Mouse (Mus musculus) kidney, embryonic 16.5 days (tissue): Measurements from ENCODE around the gene Bcl2l1. TPM values are rescaled to one million over a fixed set of nuclear protein-coding genes. Genes with fewer than 3 reads are reported as not detected.

Experiments used
- ATAC-seq: fragments of 200-750 bp; cut with Nextera tagmentation; 2 replicates; pipeline ENCODE4 v1.8.0; 2017; ENCODE audit warnings: moderate TSS enrichment; ENCODE audit not compliant: low FRiP score, low TSS enrichment
- H3K27ac ChIP-seq: fragments of 300-500 bp; sonication (generic); 2 replicates; pipeline ENCODE4 v1.5.1; 2014; ENCODE audit warnings: low read length
- H3K27me3 ChIP-seq: fragments of 300-500 bp; sonication (generic); 2 replicates; pipeline ENCODE4 v1.6.1; 2014; ENCODE audit warnings: low read length, control low read depth, mixed read lengths; ENCODE audit not compliant: insufficient read depth
- H3K36me3 ChIP-seq: fragments of 300-500 bp; sonication (generic); 2 replicates; pipeline ENCODE4 v1.6.1; 2014; ENCODE audit warnings: low read length, control low read depth, mixed read lengths; ENCODE audit not compliant: insufficient read depth
- H3K4me1 ChIP-seq: fragments of 300-500 bp; sonication (generic); 2 replicates; pipeline ENCODE4 v1.6.1; 2014; ENCODE audit warnings: low read length, control low read depth, mixed read lengths; ENCODE audit not compliant: insufficient read depth
- H3K4me2 ChIP-seq: fragments of 300-500 bp; sonication (generic); replicated peaks from 2 replicates; pipeline ENCODE4 v1.6.1; 2014; ENCODE audit warnings: low read depth, low read length
- H3K4me3 ChIP-seq: fragments of 300-500 bp; sonication (generic); 2 replicates; pipeline ENCODE4 v1.5.1; 2014; ENCODE audit warnings: mild to moderate bottlenecking, low read length
- H3K9ac ChIP-seq: fragments of 300-500 bp; sonication (generic); replicated peaks from 2 replicates; pipeline ENCODE4 v1.6.1; 2014; ENCODE audit warnings: low read length
- H3K9me3 ChIP-seq: fragments of 300-500 bp; sonication (generic); 2 replicates; pipeline ENCODE4 v1.6.1; 2016; ENCODE audit warnings: low read length, control low read depth
- WGBS: fragments of 180-500 bp; shearing (Covaris S2); extraction: QIAGEN DNeasy Blood & Tissue Kit; methylation state at CpG from one replicate; pipeline ENCODE4 v1.1.7; 2014; 5-methylcytosine and 5-hydroxymethylcytosine counted together
- polyA plus RNA-seq: library from polyadenylated mRNA; unstranded; fragments of >200 nt; fragmentation: Nextera tagmentation; extraction: Ambion mirVana; gene quantifications from 2 replicates; pipeline ENCODE4 v1.2.1, GENCODE M21; 2015

Gene Bcl2l1
- polyA plus RNA-seq, 1 experiment from 2014 or later = 113 TPM

- Histone ChIP-seq H3K36me3 (no peaks in the 10 kb centered on the region), H3K27me3 (no peaks in the 10 kb centered on the region), H3K4me2 (no peak overlapping the region), H3K9ac (no peak overlapping the region), H3K4me1 (peaks cover 77% of the 10 kb centered on the region), H3K9me3 (no peaks in the 10 kb centered on the region), H3K27ac (no peak overlapping the region), H3K4me3 (no peak overlapping the region)
- WGBS = 92% methylated on average over 2 of the region's 2 CpGs
- ATAC-seq = no peak
Observed at GRCm38 (mm10) chr2:152825713-152826112, 5.8 kb downstream of the Bcl2l1 start.

- H3K36me3 ChIP-seq = 0 out of 2 replicates have a peak, but pooled peaks cover under 1% of the 10 kb centered on the region
- no peak overlapping the region for H3K4me3 ChIP-seq
- no peak for ATAC-seq
- no peak overlapping the region for H3K9ac ChIP-seq
- no peaks in the 10 kb centered on the region for H3K27me3 ChIP-seq
- no peak overlapping the region for H3K4me2 ChIP-seq
- H3K9me3 ChIP-seq = no peaks in the 10 kb centered on the region
- H3K4me1 ChIP-seq = peaks cover 82% of the 10 kb centered on the region
- no peak overlapping the region for H3K27ac ChIP-seq
- 81% methylated on average over 4 of the region's 4 CpGs for WGBS
Observed at GRCm38 (mm10) chr2:152825168-152825697, 6.3 kb downstream of the Bcl2l1 start.

DNA sequence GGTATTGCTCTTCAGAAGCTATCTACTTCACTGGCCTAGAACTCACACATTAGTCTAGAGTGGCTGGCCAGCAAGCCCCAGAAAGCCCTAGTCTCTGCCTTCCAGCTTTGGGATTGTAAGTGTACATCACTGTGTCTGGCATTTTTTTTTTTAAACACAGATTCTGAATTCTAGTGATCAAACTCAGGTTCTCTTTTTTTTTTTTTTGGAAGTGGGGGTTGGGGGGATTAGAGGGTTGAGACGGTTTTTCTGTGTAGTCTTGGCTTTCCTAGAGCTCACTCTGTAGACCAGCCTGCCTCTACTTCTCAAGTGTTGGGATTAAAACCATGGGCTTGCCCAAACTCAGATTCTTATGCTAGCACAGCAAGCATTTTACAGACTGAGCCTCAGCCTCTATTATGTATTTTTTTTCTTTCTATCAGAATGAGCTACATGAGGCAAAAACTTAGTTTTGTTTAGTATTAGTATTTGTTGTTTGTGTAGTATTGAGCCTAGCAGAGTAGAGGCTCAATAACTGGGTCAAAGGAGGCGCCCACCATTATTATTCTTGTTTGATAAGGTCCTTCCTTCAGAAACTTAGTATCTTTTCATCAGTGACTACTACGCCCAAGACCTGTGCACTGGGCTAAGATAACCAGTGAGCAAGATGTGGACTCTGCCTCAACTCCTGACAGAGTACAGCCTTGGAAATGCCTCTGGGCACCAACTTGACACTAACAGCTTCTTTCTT is 6.9 kb downstream of the Bcl2l1 start:
- Histone ChIP-seq H3K4me1 (peaks cover 86% of the 10 kb centered on the region), H3K4me2 (no peak overlapping the region), H3K36me3 (peaks cover 6% of the 10 kb centered on the region; the same call in 1 of the 2 replicates), H3K27me3 (no peaks in the 10 kb centered on the region), H3K9ac (no peak overlapping the region), H3K27ac (no peak overlapping the region), H3K9me3 (no peaks in the 10 kb centered on the region), H3K4me3 (no peak overlapping the region)
- ATAC-seq = no peak
- 78% methylated on average over 3 of the region's 3 CpGs for WGBS

GRCm38 (mm10) chr2:152823770-152824169 is 7.8 kb downstream of the Bcl2l1 start:
- Histone ChIP-seq H3K4me1 (peaks cover 86% of the 10 kb centered on the region), H3K9ac (no peak overlapping the region), H3K36me3 (peaks cover 14% of the 10 kb centered on the region), H3K9me3 (peaks cover 6% of the 10 kb centered on the region; the same call in 1 of the 2 replicates), H3K4me3 (no peak overlapping the region), H3K27ac (no peak overlapping the region), H3K4me2 (no peak overlapping the region), H3K27me3 (no peaks in the 10 kb centered on the region)
- WGBS = 90% methylated on average over 1 of the region's 1 CpGs
- no peak for ATAC-seq

GRCm38 (mm10) chr2:152821566-152821965 is 10.0 kb downstream of the Bcl2l1 start:
- Histone ChIP-seq H3K9ac (no peak overlapping the region), H3K36me3 (peaks cover 14% of the 10 kb centered on the region), H3K27me3 (no peaks in the 10 kb centered on the region), H3K4me3 (no peak overlapping the region), H3K27ac (peak overlapping the region; percentile 85), H3K4me1 (peaks cover 86% of the 10 kb centered on the region), H3K4me2 (no peak overlapping the region; the same call in 1 of the 2 replicates), H3K9me3 (peaks cover 6% of the 10 kb centered on the region; the same call in 1 of the 2 replicates)
- no peak for ATAC-seq

GRCm38 (mm10) chr2:152821023-152821422 is 10.5 kb downstream of the Bcl2l1 start:
- ATAC-seq = peak; percentile 46; the same call in 1 of the 2 replicates
- H3K9ac ChIP-seq = no peak overlapping the region
- 43% methylated on average over 5 of the region's 5 CpGs for WGBS
- H3K9me3 ChIP-seq = peaks cover 6% of the 10 kb centered on the region; the same call in 1 of the 2 replicates
- peak overlapping the region; percentile 85 for H3K27ac ChIP-seq
- H3K4me2 ChIP-seq = peak overlapping the region; percentile 14; the same call in 1 of the 2 replicates
- H3K4me3 ChIP-seq = no peak overlapping the region
- no peaks in the 10 kb centered on the region for H3K27me3 ChIP-seq
- peaks cover 14% of the 10 kb centered on the region for H3K36me3 ChIP-seq
- H3K4me1 ChIP-seq = peaks cover 86% of the 10 kb centered on the region

DNA sequence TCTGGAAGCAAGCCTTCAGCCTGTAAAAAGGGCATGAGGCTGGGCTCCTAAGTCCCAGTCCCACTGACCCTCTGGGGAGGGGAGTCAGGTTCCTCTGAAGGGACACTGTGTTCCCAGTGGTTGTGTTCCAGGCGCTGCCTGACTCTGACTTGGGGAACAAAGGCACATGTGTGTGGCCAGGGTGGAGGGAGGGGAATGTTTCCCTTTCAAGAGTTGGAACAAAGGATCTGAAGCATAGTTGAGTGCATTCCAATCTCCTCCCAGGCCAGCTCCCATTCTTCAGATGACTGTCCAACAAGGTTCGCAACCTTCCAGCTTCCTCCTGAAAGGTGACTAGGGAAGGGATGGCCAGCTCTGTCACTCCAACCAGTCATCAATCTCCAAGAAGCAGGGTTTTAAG is 11.2 kb downstream of the Bcl2l1 start:
- Histone ChIP-seq H3K27ac (peak overlapping the region; percentile 85), H3K4me1 (peaks cover 87% of the 10 kb centered on the region), H3K9ac (no peak overlapping the region; the same call in 1 of the 2 replicates), H3K36me3 (peaks cover 14% of the 10 kb centered on the region), H3K27me3 (no peaks in the 10 kb centered on the region), H3K4me3 (no peak overlapping the region), H3K4me2 (peak overlapping the region; percentile 14; the same call in 1 of the 2 replicates), H3K9me3 (peaks cover 6% of the 10 kb centered on the region; the same call in 1 of the 2 replicates)
- peak; percentile 41 for ATAC-seq
- WGBS = 50% methylated on average over 2 of the region's 2 CpGs

DNA sequence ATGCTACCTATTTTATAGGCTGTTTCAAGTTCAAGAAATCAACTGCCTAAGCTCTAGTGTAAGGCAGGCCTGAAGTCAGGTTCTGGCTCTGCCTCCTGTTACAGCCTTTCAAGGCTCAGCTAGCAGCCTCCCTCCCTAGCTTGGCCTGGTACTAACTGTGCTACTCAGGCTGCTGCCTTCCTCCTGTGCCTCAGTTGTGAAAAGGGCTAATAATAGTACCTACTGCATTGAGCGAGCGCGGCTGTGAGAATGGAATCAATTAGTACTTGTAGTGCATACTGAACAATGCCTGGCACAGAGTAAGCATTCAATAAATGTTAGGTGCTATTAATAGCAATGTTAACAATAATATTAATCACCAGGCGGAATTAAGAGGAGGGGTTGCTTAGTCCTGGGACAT is 11.6 kb downstream of the Bcl2l1 start:
- Histone ChIP-seq H3K9ac (no peak overlapping the region; the same call in 1 of the 2 replicates), H3K4me2 (no peak overlapping the region), H3K9me3 (peaks cover 6% of the 10 kb centered on the region; the same call in 1 of the 2 replicates), H3K4me3 (no peak overlapping the region), H3K4me1 (peaks cover 85% of the 10 kb centered on the region), H3K36me3 (peaks cover 14% of the 10 kb centered on the region), H3K27me3 (no peaks in the 10 kb centered on the region), H3K27ac (peak overlapping the region; percentile 85)
- 86% methylated on average over 4 of the region's 4 CpGs for whole genome bisulfite sequencing
- ATAC-seq = no peak

- H3K27ac ChIP-seq = peak overlapping the region; percentile 85
- H3K4me3 ChIP-seq = no peak overlapping the region
- peaks cover 80% of the 10 kb centered on the region for H3K4me1 ChIP-seq
- no peak for ATAC-seq
- H3K4me2 ChIP-seq = no peak overlapping the region
- WGBS = 94% methylated on average over 3 of the region's 3 CpGs
- H3K9me3 ChIP-seq = peaks cover 6% of the 10 kb centered on the region; the same call in 1 of the 2 replicates
- no peak overlapping the region for H3K9ac ChIP-seq
- H3K27me3 ChIP-seq = no peaks in the 10 kb centered on the region
- H3K36me3 ChIP-seq = peaks cover 14% of the 10 kb centered on the region
Observed at GRCm38 (mm10) chr2:152819097-152819624, 12.4 kb downstream of the Bcl2l1 start.

DNA sequence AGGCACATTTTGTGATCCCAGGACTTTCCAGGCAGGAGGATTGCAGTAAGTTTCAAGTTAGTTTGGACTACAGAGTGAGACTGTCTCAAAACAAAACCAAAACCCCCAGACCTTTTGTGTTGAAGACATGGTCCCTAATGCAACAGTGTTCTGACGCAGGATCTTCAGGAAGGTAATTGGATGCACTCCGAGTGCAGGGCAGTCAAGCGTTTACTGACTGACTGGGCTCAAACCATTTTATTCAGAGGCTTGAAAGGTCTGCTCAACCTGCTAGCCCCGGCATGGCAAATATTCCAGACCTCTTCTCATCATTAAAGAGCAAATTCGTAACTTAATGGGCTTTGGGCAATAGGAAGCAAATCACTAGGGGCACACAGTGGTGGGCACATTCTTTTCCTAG is 12.8 kb downstream of the Bcl2l1 start:
- ATAC-seq = no peak
- H3K36me3 ChIP-seq = peaks cover 14% of the 10 kb centered on the region
- H3K9me3 ChIP-seq = peaks cover 6% of the 10 kb centered on the region; the same call in 1 of the 2 replicates
- peaks cover 78% of the 10 kb centered on the region for H3K4me1 ChIP-seq
- 53% methylated on average over 5 of the region's 5 CpGs for WGBS
- no peak overlapping the region for H3K4me2 ChIP-seq
- H3K27ac ChIP-seq = peak overlapping the region; percentile 85
- no peak overlapping the region for H3K4me3 ChIP-seq
- H3K9ac ChIP-seq = no peak overlapping the region
- no peaks in the 10 kb centered on the region for H3K27me3 ChIP-seq
